Mouse (Mus musculus) stomach, embryonic 16.5 days (tissue): ENCODE data around the gene Tenm3. TPM values are rescaled to one million over a fixed set of nuclear protein-coding genes. Genes with fewer than 3 reads are reported as not detected.

ENCODE experiments used
- ATAC-seq: fragments of 200-750 bp; cut with Nextera tagmentation; 2 replicates; pipeline ENCODE4 v1.8.0; 2017; ENCODE audit warnings: moderate number of reproducible peaks, moderate TSS enrichment; ENCODE audit not compliant: insufficient read depth, low FRiP score
- H3K27ac ChIP-seq: fragments of 300-500 bp; sonication (generic); 2 replicates; pipeline ENCODE4 v1.5.1; 2014; ENCODE audit warnings: low read length
- H3K27me3 ChIP-seq: fragments of 300-500 bp; sonication (generic); 2 replicates; pipeline ENCODE4 v1.6.1; 2014; ENCODE audit warnings: low read length, control low read depth, mixed read lengths; ENCODE audit not compliant: control insufficient read depth, insufficient read depth
- H3K36me3 ChIP-seq: fragments of 300-500 bp; sonication (generic); 2 replicates; pipeline ENCODE4 v1.6.1; 2014; ENCODE audit warnings: low read length; ENCODE audit not compliant: control insufficient read depth, insufficient read depth
- H3K4me1 ChIP-seq: fragments of 300-500 bp; sonication (generic); 2 replicates; pipeline ENCODE4 v1.6.1; 2014; ENCODE audit warnings: low read length, control low read depth, mixed read lengths; ENCODE audit not compliant: control insufficient read depth, insufficient read depth
- H3K4me2 ChIP-seq: fragments of 300-500 bp; sonication (generic); 2 replicates; pipeline ENCODE4 v1.6.1; 2014; ENCODE audit warnings: low read depth, low read length, mixed read lengths
- H3K4me3 ChIP-seq: fragments of 300-500 bp; sonication (generic); replicated peaks from 2 replicates; pipeline ENCODE4 v1.5.1; 2014; ENCODE audit warnings: mild to moderate bottlenecking, low read length
- H3K9ac ChIP-seq: fragments of 300-500 bp; sonication (generic); 2 replicates; pipeline ENCODE4 v1.6.1; 2014; ENCODE audit warnings: low read length
- H3K9me3 ChIP-seq: fragments of 300-500 bp; sonication (generic); replicated peaks from 2 replicates; pipeline ENCODE4 v1.6.1; 2016; ENCODE audit warnings: low read length, control low read depth; ENCODE audit not compliant: control insufficient read depth
- WGBS: fragments of 180-500 bp; shearing (Covaris S2); extraction: QIAGEN DNeasy Blood & Tissue Kit; methylation state at CpG from one replicate; pipeline ENCODE4 v1.1.7; 2014; 5-methylcytosine and 5-hydroxymethylcytosine counted together
- polyA plus RNA-seq: library from polyadenylated mRNA; unstranded; fragments of >200 nt; fragmentation: Nextera tagmentation; extraction: Ambion mirVana; gene quantifications from 2 replicates; pipeline ENCODE4 v1.2.1, GENCODE M21; 2015

Gene Tenm3
- polyA plus RNA-seq, 1 experiment from 2014 or later, result 12.5 TPM

- 51% methylated on average over 5 of the region's 5 CpGs for WGBS
- H3K4me1 ChIP-seq, result no peaks in the 10 kb centered on the region
- H3K9ac ChIP-seq, result no peak overlapping the region
- H3K27ac ChIP-seq, result peak overlapping the region; percentile 36
- H3K4me3 ChIP-seq, result 0 out of 2 replicates have a peak overlapping the region, but pooled peaks have one; percentile 0
- H3K9me3 ChIP-seq, result no peaks in the 10 kb centered on the region
- no peaks in the 10 kb centered on the region for H3K36me3 ChIP-seq
- peak; percentile 58; the same call in 1 of the 2 replicates for ATAC-seq
- H3K4me2 ChIP-seq, result peak overlapping the region; percentile 42
- no peaks in the 10 kb centered on the region for H3K27me3 ChIP-seq
Measured at GRCm38 (mm10) chr8:48819348-48819747, 24.4 kb downstream of the Tenm3 start.

DNA sequence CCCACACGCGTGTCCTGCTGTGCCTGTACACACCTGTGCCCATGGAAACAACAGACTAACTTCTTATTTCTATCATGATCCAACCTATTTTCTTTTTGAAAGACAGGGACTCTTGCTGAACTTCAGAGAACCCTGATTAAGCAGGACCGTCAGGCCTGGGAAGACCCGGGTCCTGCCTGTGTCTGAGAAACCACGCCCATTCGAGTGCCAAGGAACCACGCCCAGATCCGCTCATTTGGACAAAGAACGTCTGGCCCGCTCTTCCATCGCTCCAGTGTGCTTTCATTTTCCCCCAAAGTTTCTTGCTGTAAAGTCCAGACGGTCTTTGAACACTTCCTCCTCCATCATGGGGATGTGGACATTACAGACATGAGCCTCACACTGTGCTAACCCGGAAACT lies 26.8 kb downstream of the Tenm3 start:
- Histone ChIP-seq H3K36me3 (no peaks in the 10 kb centered on the region), H3K27ac (no peak overlapping the region), H3K9me3 (no peaks in the 10 kb centered on the region), H3K4me2 (peak overlapping the region; percentile 38; the same call in 1 of the 2 replicates), H3K4me1 (no peaks in the 10 kb centered on the region), H3K9ac (no peak overlapping the region), H3K27me3 (no peaks in the 10 kb centered on the region), H3K4me3 (peak overlapping the region; percentile 12; the same call in 1 of the 2 replicates)
- ATAC-seq, result no peak
- 56% methylated on average over 13 of the region's 13 CpGs for WGBS

DNA sequence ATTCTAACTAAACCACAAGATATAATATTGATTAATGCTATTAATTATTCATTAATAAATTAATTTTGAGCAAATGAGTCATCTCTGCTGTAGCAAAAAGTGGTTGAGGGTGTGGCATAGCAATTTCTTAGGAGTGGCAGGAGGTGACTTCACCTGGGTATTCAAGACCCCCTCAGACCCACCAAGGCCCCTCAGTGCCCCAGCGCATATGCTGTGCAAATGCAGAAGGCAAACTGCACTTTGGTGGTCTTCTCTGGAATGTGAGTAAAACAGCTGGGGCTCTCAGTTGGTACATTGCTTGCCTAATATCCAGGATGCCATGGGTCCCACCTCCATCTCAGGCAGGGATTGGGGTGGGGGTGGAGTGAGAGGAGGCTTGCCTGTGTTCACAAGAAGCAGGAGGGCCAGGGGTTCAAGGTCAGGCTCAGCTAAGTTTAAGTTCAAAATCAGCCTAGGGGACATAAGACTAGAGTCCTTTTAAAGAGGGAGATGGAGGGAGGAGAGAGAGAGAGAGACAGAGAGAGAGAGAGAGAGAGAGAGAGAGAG lies 31.5 kb downstream of the Tenm3 start:
- ATAC-seq, result no peak
- H3K36me3 ChIP-seq, result no peaks in the 10 kb centered on the region
- H3K9ac ChIP-seq, result no peak overlapping the region
- no peaks in the 10 kb centered on the region for H3K27me3 ChIP-seq
- no peak overlapping the region for H3K27ac ChIP-seq
- H3K4me1 ChIP-seq, result 0 out of 2 replicates have a peak, but pooled peaks cover 3% of the 10 kb centered on the region
- no peak overlapping the region for H3K4me3 ChIP-seq
- no peak overlapping the region for H3K4me2 ChIP-seq
- H3K9me3 ChIP-seq, result no peaks in the 10 kb centered on the region
- 96% methylated on average over 1 of the region's 1 CpGs for WGBS

DNA sequence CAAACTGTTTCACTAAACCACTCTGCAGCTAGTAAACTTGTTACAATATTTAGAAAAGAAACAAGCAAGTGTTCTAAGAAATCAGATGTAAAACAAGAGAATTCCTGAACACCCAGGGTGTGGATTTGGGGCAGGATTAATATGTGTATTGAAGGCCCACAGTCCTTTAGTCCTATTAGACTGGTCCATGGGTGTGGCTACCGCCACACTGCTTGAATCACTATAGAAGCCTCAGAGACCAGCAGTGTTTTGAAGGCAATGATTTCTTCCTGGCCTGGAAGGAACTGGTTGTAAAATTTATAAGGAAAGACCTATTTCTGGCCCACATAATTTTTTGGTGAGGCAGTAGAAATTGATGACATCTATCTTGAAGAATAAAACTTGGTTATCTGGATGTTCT lies 33.1 kb downstream of the Tenm3 start:
- H3K4me3 ChIP-seq, result no peak overlapping the region
- no peak overlapping the region for H3K27ac ChIP-seq
- H3K4me1 ChIP-seq, result 0 out of 2 replicates have a peak, but pooled peaks cover 3% of the 10 kb centered on the region
- no peaks in the 10 kb centered on the region for H3K36me3 ChIP-seq
- H3K9me3 ChIP-seq, result no peaks in the 10 kb centered on the region
- 77% methylated on average over 1 of the region's 1 CpGs for WGBS
- no peak overlapping the region for H3K4me2 ChIP-seq
- no peak overlapping the region for H3K9ac ChIP-seq
- no peak for ATAC-seq
- H3K27me3 ChIP-seq, result no peaks in the 10 kb centered on the region

GRCm38 (mm10) chr8:48809104-48809503 lies 34.6 kb downstream of the Tenm3 start:
- Histone ChIP-seq H3K36me3 (no peaks in the 10 kb centered on the region), H3K27ac (no peak overlapping the region), H3K4me2 (no peak overlapping the region), H3K9me3 (no peaks in the 10 kb centered on the region), H3K27me3 (no peaks in the 10 kb centered on the region), H3K4me1 (0 out of 2 replicates have a peak, but pooled peaks cover 3% of the 10 kb centered on the region), H3K4me3 (no peak overlapping the region), H3K9ac (no peak overlapping the region)
- 50% methylated on average over 3 of the region's 3 CpGs for WGBS
- ATAC-seq, result peak; percentile 89

- H3K4me2 ChIP-seq, result peak overlapping the region; percentile 17; the same call in 1 of the 2 replicates
- H3K4me3 ChIP-seq, result no peak overlapping the region
- 61% methylated on average over 8 of the region's 8 CpGs for WGBS
- H3K27ac ChIP-seq, result peak overlapping the region; percentile 68; the same call in 1 of the 2 replicates
- H3K4me1 ChIP-seq, result no peaks in the 10 kb centered on the region
- no peaks in the 10 kb centered on the region for H3K9me3 ChIP-seq
- H3K27me3 ChIP-seq, result no peaks in the 10 kb centered on the region
- ATAC-seq, result peak; percentile 69; the same call in 1 of the 2 replicates
- no peaks in the 10 kb centered on the region for H3K36me3 ChIP-seq
- H3K9ac ChIP-seq, result no peak overlapping the region
Measured at GRCm38 (mm10) chr8:48803070-48803469, 40.7 kb downstream of the Tenm3 start.

GRCm38 (mm10) chr8:48802231-48802630 lies 41.5 kb downstream of the Tenm3 start:
- peak overlapping the region; percentile 68; the same call in 1 of the 2 replicates for H3K27ac ChIP-seq
- WGBS, result 77% methylated on average over 8 of the region's 8 CpGs
- ATAC-seq, result no peak

GRCm38 (mm10) chr8:48797955-48798359 lies 45.8 kb downstream of the Tenm3 start:
- Histone ChIP-seq H3K9me3 (no peaks in the 10 kb centered on the region), H3K4me3 (no peak overlapping the region), H3K4me2 (no peak overlapping the region), H3K4me1 (no peaks in the 10 kb centered on the region), H3K9ac (no peak overlapping the region), H3K36me3 (no peaks in the 10 kb centered on the region), H3K27ac (no peak overlapping the region), H3K27me3 (no peaks in the 10 kb centered on the region)
- WGBS, result 65% methylated on average over 5 of the region's 5 CpGs
- peak; percentile 53; the same call in 1 of the 2 replicates for ATAC-seq

More at GRCm38 (mm10) chr8:48802231-48802630, 41.5 kb downstream of the Tenm3 start:
- Histone ChIP-seq H3K4me2 (no peak overlapping the region), H3K27me3 (no peaks in the 10 kb centered on the region), H3K4me1 (no peaks in the 10 kb centered on the region), H3K9ac (no peak overlapping the region), H3K36me3 (no peaks in the 10 kb centered on the region), H3K4me3 (no peak overlapping the region), H3K9me3 (no peaks in the 10 kb centered on the region)

DNA sequence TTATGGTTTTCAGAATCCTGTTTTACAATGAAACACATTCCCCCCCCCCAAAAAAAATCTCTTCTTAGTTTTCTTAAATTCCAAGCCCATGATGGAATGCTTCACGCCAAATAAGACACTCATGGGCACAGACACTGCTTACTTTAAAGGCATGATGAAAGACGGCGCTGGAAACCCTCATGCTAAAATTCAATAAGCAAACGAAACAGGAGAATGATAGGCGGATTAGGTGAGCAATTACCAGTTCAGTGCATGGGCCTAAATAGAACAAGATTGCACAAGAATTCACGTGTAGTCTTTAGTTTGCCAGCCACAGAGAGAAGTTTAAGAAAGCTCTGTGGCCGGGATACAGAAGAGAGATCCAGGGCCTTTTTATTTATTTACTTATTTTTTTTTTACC lies 49.5 kb downstream of the Tenm3 start:
- no peaks in the 10 kb centered on the region for H3K27me3 ChIP-seq
- H3K9me3 ChIP-seq, result no peaks in the 10 kb centered on the region
- H3K9ac ChIP-seq, result no peak overlapping the region
- no peak overlapping the region for H3K27ac ChIP-seq
- H3K4me3 ChIP-seq, result no peak overlapping the region
- no peaks in the 10 kb centered on the region for H3K36me3 ChIP-seq
- 33% methylated on average over 7 of the region's 7 CpGs for WGBS
- H3K4me2 ChIP-seq, result no peak overlapping the region
- H3K4me1 ChIP-seq, result no peaks in the 10 kb centered on the region
- no peak for ATAC-seq
